ENCODE assay signal across 21 mouse cellular contexts in the genomic region with DNA sequence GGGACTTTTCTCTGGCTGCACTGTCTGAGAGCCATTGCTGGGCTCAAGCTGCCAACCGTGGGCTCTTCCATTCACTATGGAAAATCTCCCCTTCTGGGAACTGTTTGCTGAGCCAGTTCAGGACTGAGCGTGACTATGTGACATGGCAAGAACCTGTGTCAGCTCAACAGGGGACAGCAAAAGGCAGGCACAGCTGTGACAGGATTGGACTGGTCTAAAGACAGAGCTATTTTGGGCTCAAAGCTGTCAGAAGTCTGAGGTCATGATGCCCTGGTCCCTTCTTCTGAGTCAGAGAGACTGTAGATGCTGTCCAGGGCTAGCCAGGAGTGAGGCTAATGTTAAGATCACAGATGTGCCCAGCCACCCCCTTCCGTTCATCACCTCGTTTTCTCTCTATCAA. TPM values are rescaled to one million over a fixed set of nuclear protein-coding genes. Genes with fewer than 3 reads are reported as not detected.
DNase-seq lines count a peak whose midpoint lies in the region; ATAC-seq lines count a peak whose summit lies in the region.
"Had no signal": no experiment of that assay in that cellular context is flagged by ENCODE, and none has a peak within 500 bp of the region (broad histone marks: within the 10 kb centered on the region; RNA-seq: fewer than 3 reads in every experiment).

No protein-coding gene starts in this region.

- no peak overlapping the region for H3K4me3 ChIP-seq in heart, embryonic 11.5 days (ENCODE audit: low read depth, low read length)
- H3K4me3 ChIP-seq: erythroblast, embryonic 14.5 days; forebrain, embryonic 13.5 days; midbrain, embryonic 13.5 days; neural tube, embryonic 13.5 days had no signal

- no peak overlapping the region for H3K4me2 ChIP-seq in heart, embryonic 11.5 days
- H3K4me2 ChIP-seq: forebrain, embryonic 13.5 days; midbrain, embryonic 13.5 days; neural tube, embryonic 13.5 days had no signal

- no peaks in the 10 kb centered on the region for H3K9me3 ChIP-seq in heart, embryonic 11.5 days (replicated peaks; ENCODE audit: control insufficient read depth, low read length)
- H3K9me3 ChIP-seq: forebrain, embryonic 13.5 days; midbrain, embryonic 13.5 days; neural tube, embryonic 13.5 days had no signal

- H3K9ac ChIP-seq in heart, embryonic 11.5 days (ENCODE audit: low read depth, low read length) = peak overlapping the region; percentile 17; the same call in 1 of the 2 replicates
- H3K9ac ChIP-seq: forebrain, embryonic 13.5 days; liver, postnatal 0 days; midbrain, embryonic 13.5 days; neural tube, embryonic 13.5 days had no signal

- H3K27ac ChIP-seq in heart, embryonic 11.5 days (ENCODE audit: low read depth, low read length) = peak overlapping the region; percentile 86
- H3K27ac ChIP-seq: forebrain, embryonic 13.5 days; kidney, postnatal 0 days; midbrain, embryonic 13.5 days; neural tube, embryonic 13.5 days had no signal

- no peaks in the 10 kb centered on the region for H3K27me3 ChIP-seq in heart, embryonic 11.5 days (ENCODE audit: control insufficient read depth, insufficient read depth, low read length)
- H3K27me3 ChIP-seq: forebrain, embryonic 13.5 days; midbrain, embryonic 13.5 days; Patski had no signal

- intact Hi-C loops in heart, postnatal 25 days (cut with DNase I) = no loop called here
- intact Hi-C loops in heart, postnatal 10 days (cut with DNase I) = no loop called here

- ATAC-seq in heart, embryonic 11.5 days (replicated peaks; ENCODE audit: insufficient number of reproducible peaks, low FRiP score, low TSS enrichment) = peak; percentile 44; the same call in 1 of the 2 replicates
- ATAC-seq: forebrain, embryonic 13.5 days; liver, postnatal 0 days; midbrain, embryonic 13.5 days; Patski had no signal

- DNase-seq in heart, adult 11 months = peak; percentile 94
- no peak for DNase-seq in heart, postnatal 25 days (ENCODE audit: low spot score)
- DNase-seq in MN1 (ENCODE audit: low spot score) = peak; percentile 33
- peak; percentile 45 to 61 for DNase-seq in heart, postnatal 10 days
- DNase-seq in lung, postnatal 36 days = no peak
- no peak for DNase-seq in urinary bladder, postnatal 4 days (ENCODE audit: low spot score in 2 of 2)
- DNase-seq in cerebellum, postnatal 4 days (ENCODE audit: low spot score in 2 of 2) = no peak
- DNase-seq: adrenal gland, postnatal 14 days; cerebellum, adult 18-20 months; kidney, adult 11 months; liver, postnatal 0 days; lung, postnatal 10 days; spleen, adult 18-20 months; thymus, adult 18-20 months had no signal

- peaks cover 37% of the 10 kb centered on the region for H3K4me1 ChIP-seq in heart, embryonic 11.5 days (ENCODE audit: control insufficient read depth, insufficient read depth, low read length)

- H3K36me3 ChIP-seq in heart, embryonic 11.5 days (ENCODE audit: control insufficient read depth, insufficient read depth, low read length) = no peaks in the 10 kb centered on the region
- H3K36me3 ChIP-seq: midbrain, embryonic 13.5 days; neural tube, embryonic 13.5 days had no signal

- 38% methylated on average over 4 of the region's 4 CpGs for WGBS in heart, embryonic 11.5 days (ENCODE audit: insufficient replicate concordance)

RNA-seq across cellular contexts. Expression of a gene that starts 5.7 kb away (rescaled TPM):
- total RNA-seq in heart, postnatal 25 days (2021) = 10 to 100 TPM; 46.0 to 52.1 TPM
- 49.0 and 49.1 TPM in 2 replicates for polyA plus RNA-seq in heart, embryonic 11.5 days (2014; fragmentation: Nextera tagmentation; extraction: Ambion mirVana)
- 10 to 100 TPM; 55.7 to 64.7 TPM for total RNA-seq in heart, postnatal 10 days (2021)

Comparison
In these comparisons a context has a peak if more than half of its experiments do, and no peak if none do; other contexts are left out.
1. DNase-seq: peak in heart, adult 11 months (single experiment), MN1 (single experiment) and heart, postnatal 10 days (2 of 2); none in heart, postnatal 25 days (single experiment), lung, postnatal 36 days (single experiment), urinary bladder, postnatal 4 days (0 of 2) and cerebellum, postnatal 4 days (0 of 2).